Mouse (Mus musculus): ENCODE measurements around the gene Jmjd8. TPM values are rescaled to one million over a fixed set of nuclear protein-coding genes. Genes with fewer than 3 reads are reported as not detected.
A peak's percentile ranks its signal among the peaks of the same experiment; 100 is the strongest.

Gene Jmjd8
- polyA plus RNA-seq, 1 experiment from 2014 or later = 39.5 TPM

GRCm38 (mm10) chr17:25828223-25828594, 458 bp upstream of the Jmjd8 start:
- Histone ChIP-seq H3K36me3 (ENCODE audit: control insufficient read depth, insufficient read depth, low read length) (peaks cover 45% of the 10 kb centered on the region), H3K4me3 (ENCODE audit: low read depth, low read length) (peak overlapping the region; percentile 69), H3K4me1 (replicated peaks; ENCODE audit: control insufficient read depth, insufficient read depth, low read length) (peaks cover 45% of the 10 kb centered on the region), H3K9ac (ENCODE audit: low read length) (no peak overlapping the region), H3K9me3 (ENCODE audit: control insufficient read depth, low read length) (no peaks in the 10 kb centered on the region), H3K4me2 (ENCODE audit: low read length) (peak overlapping the region; percentile 85), H3K27me3 (replicated peaks; ENCODE audit: control insufficient read depth, insufficient read depth, low read length) (no peaks in the 10 kb centered on the region), H3K27ac (ENCODE audit: low read depth) (peak overlapping the region; percentile 82)
- WGBS = 84% methylated on average over 8 of the region's 8 CpGs
- DNase-seq (ENCODE audit: low spot score) (no peak), ATAC-seq (replicated peaks; ENCODE audit: low FRiP score, low TSS enrichment, low read depth) (no peak)

GRCm38 (mm10) chr17:25829558-25830017, 921 bp downstream of the Jmjd8 start:
- peak overlapping the region; percentile 82 for H3K27ac ChIP-seq (ENCODE audit: low read depth)
- peaks cover 45% of the 10 kb centered on the region for H3K36me3 ChIP-seq (ENCODE audit: control insufficient read depth, insufficient read depth, low read length)
- H3K4me2 ChIP-seq (ENCODE audit: low read length) = peak overlapping the region; percentile 85
- H3K4me3 ChIP-seq (ENCODE audit: low read depth, low read length) = peak overlapping the region; percentile 69
- no peaks in the 10 kb centered on the region for H3K27me3 ChIP-seq (replicated peaks; ENCODE audit: control insufficient read depth, insufficient read depth, low read length)
- ATAC-seq (replicated peaks; ENCODE audit: low FRiP score, low TSS enrichment, low read depth) = no peak
- H3K9ac ChIP-seq (ENCODE audit: low read length) = peak overlapping the region; percentile 68
- peaks cover 47% of the 10 kb centered on the region for H3K4me1 ChIP-seq (replicated peaks; ENCODE audit: control insufficient read depth, insufficient read depth, low read length)
- WGBS = 38% methylated on average over 8 of the region's 8 CpGs
- no peaks in the 10 kb centered on the region for H3K9me3 ChIP-seq (ENCODE audit: control insufficient read depth, low read length)
- DNase-seq (ENCODE audit: low spot score) = no peak

- no peak overlapping the region for H3K27ac ChIP-seq (ENCODE audit: low read depth)
- H3K9ac ChIP-seq (ENCODE audit: low read length) = no peak overlapping the region; the same call in 1 of the 2 replicates
- peaks cover 49% of the 10 kb centered on the region for H3K36me3 ChIP-seq (ENCODE audit: control insufficient read depth, insufficient read depth, low read length)
Measured at GRCm38 (mm10) chr17:25830200-25830753, 1.6 kb downstream of the Jmjd8 start.

DNA sequence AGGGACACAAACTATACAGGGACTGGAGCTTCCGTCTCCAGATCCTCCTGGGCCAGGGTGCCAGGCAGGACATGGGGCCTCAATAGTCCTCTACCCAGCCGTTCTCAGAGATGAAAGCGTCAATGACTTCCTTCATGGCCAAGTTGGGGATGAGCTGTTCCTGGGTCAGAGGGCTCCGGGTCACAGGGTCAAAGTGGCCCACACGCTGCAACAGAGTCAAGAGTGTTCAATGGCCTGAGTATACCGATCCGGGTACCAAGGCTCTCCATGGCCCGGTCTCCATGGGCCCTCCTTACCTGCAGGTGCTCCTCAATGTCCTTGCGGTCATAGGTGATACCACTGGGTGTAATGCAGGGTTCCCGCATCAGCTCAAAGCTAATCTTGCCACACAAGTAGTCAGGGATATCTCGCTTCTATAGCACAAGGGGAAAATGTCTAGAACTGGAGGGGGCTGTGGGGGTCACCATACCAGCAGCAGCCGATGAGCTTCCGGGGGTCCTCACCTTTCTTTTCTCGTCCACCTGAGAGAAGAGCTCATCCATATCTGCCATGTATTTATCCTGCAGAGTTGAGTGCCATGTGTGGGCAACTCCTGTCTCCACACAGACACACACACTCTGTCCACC, 2.3 kb downstream of the Jmjd8 start:
- Histone ChIP-seq H3K36me3 (ENCODE audit: control insufficient read depth, insufficient read depth, low read length) (peaks cover 46% of the 10 kb centered on the region), H3K4me3 (ENCODE audit: low read depth, low read length) (no peak overlapping the region), H3K9me3 (ENCODE audit: control insufficient read depth, low read length) (no peaks in the 10 kb centered on the region), H3K4me1 (replicated peaks; ENCODE audit: control insufficient read depth, insufficient read depth, low read length) (peaks cover 44% of the 10 kb centered on the region), H3K27me3 (replicated peaks; ENCODE audit: control insufficient read depth, insufficient read depth, low read length) (no peaks in the 10 kb centered on the region), H3K27ac (ENCODE audit: low read depth) (no peak overlapping the region), H3K4me2 (ENCODE audit: low read length) (peak overlapping the region; percentile 97; the same call in 1 of the 2 replicates), H3K9ac (ENCODE audit: low read length) (no peak overlapping the region)
- 84% methylated on average over 14 of the region's 14 CpGs for WGBS
- DNase-seq (ENCODE audit: low spot score) = no peak
- ATAC-seq (replicated peaks; ENCODE audit: low FRiP score, low TSS enrichment, low read depth) = no peak

More at GRCm38 (mm10) chr17:25830200-25830753, 1.6 kb downstream of the Jmjd8 start:
- Histone ChIP-seq H3K9me3 (ENCODE audit: control insufficient read depth, low read length) (no peaks in the 10 kb centered on the region), H3K4me1 (replicated peaks; ENCODE audit: control insufficient read depth, insufficient read depth, low read length) (peaks cover 44% of the 10 kb centered on the region), H3K27me3 (replicated peaks; ENCODE audit: control insufficient read depth, insufficient read depth, low read length) (no peaks in the 10 kb centered on the region), H3K4me2 (ENCODE audit: low read length) (peak overlapping the region; percentile 85), H3K4me3 (ENCODE audit: low read depth, low read length) (no peak overlapping the region)
- 77% methylated on average over 4 of the region's 4 CpGs for WGBS
- ATAC-seq (replicated peaks; ENCODE audit: low FRiP score, low TSS enrichment, low read depth) = no peak
- no peak for DNase-seq (ENCODE audit: low spot score)

- Histone ChIP-seq H3K4me2 (ENCODE audit: low read length) (peak overlapping the region; percentile 97), H3K27me3 (replicated peaks; ENCODE audit: control insufficient read depth, insufficient read depth, low read length) (no peaks in the 10 kb centered on the region), H3K4me3 (ENCODE audit: low read depth, low read length) (peak overlapping the region; percentile 61), H3K36me3 (ENCODE audit: control insufficient read depth, insufficient read depth, low read length) (peaks cover 40% of the 10 kb centered on the region), H3K9ac (ENCODE audit: low read length) (peak overlapping the region; percentile 68), H3K4me1 (replicated peaks; ENCODE audit: control insufficient read depth, insufficient read depth, low read length) (peaks cover 51% of the 10 kb centered on the region), H3K27ac (ENCODE audit: low read depth) (peak overlapping the region; percentile 94), H3K9me3 (ENCODE audit: control insufficient read depth, low read length) (no peaks in the 10 kb centered on the region)
- no peak for ATAC-seq (replicated peaks; ENCODE audit: low FRiP score, low TSS enrichment, low read depth)
- WGBS = 52% methylated on average over 21 of the region's 21 CpGs
- DNase-seq (ENCODE audit: low spot score) = no peak
Measured at GRCm38 (mm10) chr17:25831451-25832281, 3.0 kb downstream of the Jmjd8 start.

DNA sequence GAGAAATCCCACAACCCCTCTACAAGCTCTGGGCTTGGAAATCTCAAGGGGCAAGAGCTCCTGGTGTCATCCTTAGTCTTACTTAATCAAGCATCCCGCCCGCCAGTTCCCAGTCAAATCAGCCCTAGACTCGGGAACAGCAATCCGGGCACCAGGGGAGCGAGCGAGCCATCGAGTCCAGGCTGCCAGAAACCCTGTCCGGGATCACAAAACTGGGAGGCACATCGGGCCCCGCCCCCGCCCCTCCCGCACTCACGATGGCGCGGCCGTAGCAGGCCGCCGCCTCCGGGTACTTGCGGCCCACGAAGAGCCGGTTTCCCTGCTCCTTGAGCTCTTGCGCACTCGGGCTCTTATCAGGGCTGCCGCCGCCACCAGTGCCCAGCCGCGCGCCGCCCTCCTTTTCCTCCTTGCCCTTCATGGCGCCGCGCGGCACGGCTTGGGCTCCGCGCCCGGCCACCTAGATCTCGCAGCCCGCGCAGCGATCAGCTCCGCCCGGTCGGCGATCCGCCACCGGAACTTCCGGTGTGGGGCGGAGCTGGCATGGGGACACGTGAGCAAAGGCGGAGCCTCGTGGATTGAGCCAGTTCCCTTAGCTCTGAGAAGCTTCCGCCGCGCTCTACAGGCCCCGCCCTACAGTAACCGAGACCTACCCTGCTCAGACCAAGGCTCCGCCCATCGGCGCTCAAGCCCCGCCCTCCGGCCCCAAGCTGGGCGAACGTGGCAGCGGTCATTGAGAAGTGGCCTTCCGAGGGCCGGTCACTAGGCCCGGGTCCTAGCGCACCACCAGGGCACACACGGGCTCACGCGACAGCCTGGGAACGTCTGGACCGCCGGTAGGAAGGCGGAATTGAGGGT, 4.0 kb downstream of the Jmjd8 start:
- H3K27ac ChIP-seq (ENCODE audit: low read depth) = peak overlapping the region; percentile 94
- DNase-seq (ENCODE audit: low spot score) = peak; percentile 100
- H3K36me3 ChIP-seq (ENCODE audit: control insufficient read depth, insufficient read depth, low read length) = peaks cover 34% of the 10 kb centered on the region
- H3K4me3 ChIP-seq (ENCODE audit: low read depth, low read length) = peak overlapping the region; percentile 61
- peak overlapping the region; percentile 97 for H3K4me2 ChIP-seq (ENCODE audit: low read length)
- no peaks in the 10 kb centered on the region for H3K9me3 ChIP-seq (ENCODE audit: control insufficient read depth, low read length)
- ATAC-seq (replicated peaks; ENCODE audit: low FRiP score, low TSS enrichment, low read depth) = peak; percentile 87
- H3K9ac ChIP-seq (ENCODE audit: low read length) = peak overlapping the region; percentile 69
- H3K27me3 ChIP-seq (replicated peaks; ENCODE audit: control insufficient read depth, insufficient read depth, low read length) = no peaks in the 10 kb centered on the region
- H3K4me1 ChIP-seq (replicated peaks; ENCODE audit: control insufficient read depth, insufficient read depth, low read length) = peaks cover 55% of the 10 kb centered on the region
- under 1% methylated on average over 77 of the region's 77 CpGs for WGBS

DNA sequence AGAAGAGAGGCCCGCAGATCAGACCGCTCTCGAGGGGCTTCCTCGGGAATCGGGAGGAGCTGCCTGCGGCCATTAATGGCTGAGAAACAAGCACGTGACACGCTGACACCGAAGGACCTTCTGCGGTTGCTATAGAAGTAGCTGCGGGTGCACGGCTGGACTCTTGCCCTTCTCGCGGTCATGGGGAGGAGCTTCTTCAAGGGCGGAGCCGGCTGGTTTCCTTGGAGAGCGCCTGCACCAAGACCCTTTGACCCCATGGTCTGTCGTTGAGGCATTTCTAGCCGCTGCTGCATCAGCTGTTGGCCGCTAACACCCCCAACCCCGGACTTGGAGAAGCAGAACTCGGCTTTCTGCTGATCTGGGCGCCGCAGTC, 4.6 kb downstream of the Jmjd8 start, which contains the start of gene Stub1:
TSS of gene Stub1 (minus strand) at position 114 of the 373 bp plus-strand sequence.
- H3K9me3 ChIP-seq (ENCODE audit: control insufficient read depth, low read length) = no peaks in the 10 kb centered on the region
- ATAC-seq (replicated peaks; ENCODE audit: low FRiP score, low TSS enrichment, low read depth) = peak; percentile 59
- H3K4me1 ChIP-seq (replicated peaks; ENCODE audit: control insufficient read depth, insufficient read depth, low read length) = peaks cover 52% of the 10 kb centered on the region
- peak within 1 kb of the TSS; percentile 69 for H3K9ac ChIP-seq (ENCODE audit: low read length)
- DNase-seq (ENCODE audit: low spot score) = no peak
- H3K36me3 ChIP-seq (ENCODE audit: control insufficient read depth, insufficient read depth, low read length) = peaks cover 35% of the 10 kb centered on the region
- peak within 1 kb of the TSS; percentile 94 for H3K27ac ChIP-seq (ENCODE audit: low read depth)
- peak within 1 kb of the TSS; percentile 61 for H3K4me3 ChIP-seq (ENCODE audit: low read depth, low read length)
- under 1% methylated on average over 24 of the region's 24 CpGs for WGBS
- peak within 1 kb of the TSS; percentile 97 for H3K4me2 ChIP-seq (ENCODE audit: low read length)
- H3K27me3 ChIP-seq (replicated peaks; ENCODE audit: control insufficient read depth, insufficient read depth, low read length) = no peaks in the 10 kb centered on the region

All from intestine, embryonic 14.5 days (tissue).